8 mouse cellular contexts compared by ENCODE assay signal in the genomic region with DNA sequence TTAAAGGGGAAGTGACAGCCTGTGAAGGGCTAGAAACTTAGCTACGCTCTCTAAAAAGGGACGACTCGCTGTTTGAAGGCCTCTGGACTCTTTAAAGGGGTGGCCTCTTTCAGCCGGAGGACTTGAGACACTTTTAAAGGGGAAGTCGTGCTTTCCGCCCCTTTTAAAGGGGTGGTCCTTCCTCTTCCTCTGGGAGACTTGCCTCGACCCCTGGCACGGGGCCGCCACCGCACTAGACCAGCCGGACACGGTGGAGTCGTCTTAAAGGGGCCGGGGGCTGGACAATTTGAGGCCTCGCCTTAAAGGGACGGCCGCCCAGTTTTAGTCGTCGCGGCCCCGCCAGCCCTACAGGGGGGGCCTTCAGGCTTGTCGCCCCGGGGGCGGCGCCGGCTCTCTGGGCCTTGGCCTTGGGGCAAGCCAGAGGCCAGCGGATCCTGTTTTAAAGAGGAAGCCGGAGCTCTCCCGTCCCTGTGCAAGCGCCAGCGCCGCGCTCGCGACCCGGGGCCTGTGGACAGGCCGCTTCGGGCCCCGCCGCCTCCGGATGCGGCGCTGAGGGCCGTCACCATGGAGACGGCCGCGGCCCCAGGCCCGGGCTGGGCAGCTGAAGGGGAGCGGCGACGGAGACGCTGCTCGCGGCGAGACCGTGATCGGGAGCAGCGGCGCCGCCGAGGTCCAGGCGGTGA. TPM values are rescaled to one million over a fixed set of nuclear protein-coding genes. Genes with fewer than 3 reads are reported as not detected.
A peak's percentile ranks its signal among the peaks of the same experiment; 100 is the strongest.
DNase-seq lines count a peak whose midpoint lies in the region; ATAC-seq and TF ChIP-seq lines count a peak whose summit lies in the region.

Fbrs (plus strand) TSS at position 565 of the 683 bp plus-strand sequence.

- H3K27me3 ChIP-seq in hindbrain, postnatal 0 days (ENCODE audit: insufficient read depth, low read length) = no peaks in the 10 kb centered on the region

- peak within 1 kb of the TSS; percentile 89 for H3K4me3 ChIP-seq in hindbrain, postnatal 0 days (ENCODE audit: low read length)

- 0 out of 2 replicates have a peak, but pooled peaks have one; percentile 13 for TF ChIP-seq CTCF in hindbrain, postnatal 0 days (IDR thresholded peaks at IDR 0.05; ENCODE audit: low read depth)

- peak within 1 kb of the TSS; percentile 98 for H3K27ac ChIP-seq in hindbrain, postnatal 0 days

- H3K4me1 ChIP-seq in hindbrain, postnatal 0 days (ENCODE audit: insufficient read depth, low read length) = peaks cover 20% of the 10 kb centered on the region

- H3K36me3 ChIP-seq in hindbrain, postnatal 0 days (ENCODE audit: insufficient read depth, low read length) = peaks cover 45% of the 10 kb centered on the region

- H3K9ac ChIP-seq in hindbrain, postnatal 0 days (replicated peaks; ENCODE audit: low read length) = peak within 1 kb of the TSS; percentile 97

- no peaks in the 10 kb centered on the region for H3K9me3 ChIP-seq in hindbrain, postnatal 0 days (ENCODE audit: low read length)

- peak; percentile 98 to 99 for DNase-seq in adrenal gland, adult (ENCODE audit: inconsistent age in 2 of 2, low spot score in 1 of 2)
- peak; percentile 97 for DNase-seq in embryo, embryonic 10 days (ENCODE audit: low spot score)
- peak; percentile 96 to 98 for DNase-seq in gastrocnemius, adult 8-10 months (ENCODE audit: low spot score in 2 of 2)
- DNase-seq in hindbrain, postnatal 0 days (ENCODE audit: low spot score) = peak; percentile 98
- DNase-seq in left cerebral cortex, adult 18-20 months (ENCODE audit: low spot score in 2 of 2) = peak; percentile 88 to 90
- DNase-seq in lung, postnatal 4 days = peak; percentile 96 to 99
- DNase-seq in right cerebral cortex, adult 2 months (ENCODE audit: low spot score in 2 of 2) = peak; percentile 91 to 92
- DNase-seq in B cell, adult 2 months = no peak

- peak; percentile 84 for ATAC-seq in hindbrain, postnatal 0 days

- H3K4me2 ChIP-seq in hindbrain, postnatal 0 days (ENCODE audit: low read depth, low read length) = peak within 1 kb of the TSS; percentile 94

- WGBS in hindbrain, postnatal 0 days = under 1% methylated on average over 60 of the region's 62 CpGs

RNA-seq across cellular contexts. Expression of gene Fbrs, which starts in this region (rescaled TPM):
- total RNA-seq in gastrocnemius, adult 8-10 months (2022) = 10 to 100 TPM; 21.9 to 29.3 (median 25.1) TPM
- total RNA-seq in hindbrain, postnatal 0 days (2014; rRNA removed) = 36.6 and 40.7 TPM in 2 replicates
- 10.4 and 12.1 TPM in 2 replicates for polyA plus RNA-seq in hindbrain, postnatal 0 days (2015; fragmentation: Nextera tagmentation; extraction: Ambion mirVana)
- total RNA-seq in left cerebral cortex, adult 18-20 months (2021) = 10 to 100 TPM; 54.5 to 57.8 TPM

Comparison
In these comparisons a context has a peak if more than half of its experiments do, and no peak if none do; other contexts are left out.
1. DNase-seq: peak in adrenal gland, adult (2 of 2), embryo, embryonic 10 days (single experiment), gastrocnemius, adult 8-10 months (2 of 2), hindbrain, postnatal 0 days (single experiment), left cerebral cortex, adult 18-20 months (2 of 2), lung, postnatal 4 days (2 of 2) and right cerebral cortex, adult 2 months (2 of 2); none in B cell, adult 2 months (0 of 2).